Mouse (Mus musculus) retina, postnatal 1 day (tissue): ENCODE data around the gene Zfp786.
"Not testable (repeated sequence)": the region's sequence is repeated elsewhere in the genome, so short reads cannot be mapped to it uniquely, and the experiment has no call there.

Experiments
- DNase-seq: peaks from one replicate; pipeline ENCODE4 v3.0.0-alpha.2; 2012

Gene Zfp786

DNA sequence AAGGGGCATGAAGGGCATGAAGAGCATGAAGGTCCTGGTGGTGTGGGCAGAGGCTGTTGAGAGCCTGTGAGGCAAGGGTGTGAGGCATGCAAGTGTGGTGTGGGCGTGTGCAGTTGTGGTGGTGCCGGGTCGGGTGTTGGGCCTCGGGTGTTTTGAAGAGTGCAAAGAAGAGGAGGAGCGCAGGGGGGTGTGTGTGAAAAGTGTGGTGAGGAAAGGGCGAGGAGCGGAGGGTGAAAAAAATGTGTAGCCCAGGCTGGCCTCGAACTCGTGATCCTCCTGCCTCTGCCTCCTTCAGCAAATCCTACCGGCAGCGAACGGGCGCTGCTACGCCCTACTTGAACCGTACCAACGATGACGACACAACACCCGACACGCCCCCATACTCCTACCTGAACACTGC lies 58.9 kb downstream of the Zfp786 start:
- not testable (repeated sequence) for DNase-seq

DNA sequence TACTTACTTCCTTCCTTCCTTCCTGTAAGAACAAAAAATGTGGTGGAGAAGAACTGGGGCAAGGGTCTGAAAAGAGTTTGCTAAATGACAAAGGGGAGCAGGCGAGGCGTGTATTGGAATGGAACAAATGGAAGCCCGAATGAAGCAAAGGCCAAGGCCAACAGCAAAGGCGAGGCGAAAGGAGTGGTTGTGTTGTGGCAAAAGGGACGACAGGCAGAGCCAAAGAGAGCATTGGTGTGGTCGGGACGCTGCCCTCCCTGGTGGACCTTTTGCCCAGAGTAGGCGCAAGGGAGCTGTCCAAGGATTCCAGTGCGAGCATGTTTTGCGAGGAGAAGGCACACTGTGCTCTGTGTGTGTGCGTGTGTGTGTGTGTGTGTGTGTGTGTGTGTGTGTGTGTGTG lies 59.6 kb downstream of the Zfp786 start:
- not testable (repeated sequence) for DNase-seq

DNA sequence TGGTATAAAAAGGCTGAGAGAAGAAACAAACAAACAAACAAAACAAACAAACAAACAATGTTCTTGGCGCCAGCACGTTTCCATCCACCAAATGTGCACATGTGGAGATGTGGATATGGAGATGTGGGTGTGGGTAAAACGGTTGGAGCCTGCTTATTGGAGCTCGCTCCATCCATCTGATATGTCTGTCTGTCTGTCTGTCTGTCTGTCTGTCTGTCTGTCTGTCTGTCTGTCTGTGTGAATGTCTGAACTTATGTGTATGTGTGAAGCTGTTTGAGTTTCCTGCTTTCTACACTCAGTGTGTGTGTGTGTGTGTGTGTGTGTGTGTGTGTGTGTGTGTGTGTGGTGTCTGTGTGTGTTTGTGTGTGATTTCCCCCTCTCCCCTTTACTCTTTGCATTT lies 60.8 kb downstream of the Zfp786 start:
- not testable (repeated sequence) for DNase-seq
